Mouse (Mus musculus): ENCODE results near the gene Grik5. TPM values are rescaled to one million over a fixed set of nuclear protein-coding genes. Genes with fewer than 3 reads are reported as not detected.

Gene Grik5
- polyA plus RNA-seq, 1 experiment from 2014 or later = 7.0 TPM

GRCm38 (mm10) chr7:24978781-24979180 is 93.4 kb downstream of the Grik5 start:
- Histone ChIP-seq H3K27me3 (replicated peaks; ENCODE audit: control insufficient read depth, insufficient read depth, low read length) (no peaks in the 10 kb centered on the region), H3K4me1 (replicated peaks; ENCODE audit: control insufficient read depth, insufficient read depth, low read length) (no peaks in the 10 kb centered on the region), H3K4me3 (ENCODE audit: low read depth, low read length) (no peak overlapping the region), H3K9ac (ENCODE audit: low read length) (no peak overlapping the region), H3K36me3 (ENCODE audit: control insufficient read depth, insufficient read depth, low read length) (no peaks in the 10 kb centered on the region), H3K4me2 (ENCODE audit: low read length) (no peak overlapping the region), H3K9me3 (ENCODE audit: control insufficient read depth, low read length) (no peaks in the 10 kb centered on the region), H3K27ac (ENCODE audit: low read depth) (no peak overlapping the region)
- WGBS = 73% methylated on average over 7 of the region's 7 CpGs
- DNase-seq (ENCODE audit: low spot score) = no peak
- ATAC-seq (replicated peaks; ENCODE audit: low FRiP score, low TSS enrichment, low read depth) = no peak

- no peak overlapping the region for H3K4me3 ChIP-seq (ENCODE audit: low read depth, low read length)
- no peak overlapping the region for H3K27ac ChIP-seq (ENCODE audit: low read depth)
- ATAC-seq (replicated peaks; ENCODE audit: low FRiP score, low TSS enrichment, low read depth) (no peak), DNase-seq (ENCODE audit: low spot score) (no peak)
- no peak overlapping the region for H3K4me2 ChIP-seq (ENCODE audit: low read length)
- no peak overlapping the region for H3K9ac ChIP-seq (ENCODE audit: low read length)
- H3K9me3 ChIP-seq (ENCODE audit: control insufficient read depth, low read length) = no peaks in the 10 kb centered on the region
- H3K36me3 ChIP-seq (ENCODE audit: control insufficient read depth, insufficient read depth, low read length) = no peaks in the 10 kb centered on the region
- no peaks in the 10 kb centered on the region for H3K4me1 ChIP-seq (replicated peaks; ENCODE audit: control insufficient read depth, insufficient read depth, low read length)
- WGBS = 33% methylated on average over 9 of the region's 9 CpGs
- no peaks in the 10 kb centered on the region for H3K27me3 ChIP-seq (replicated peaks; ENCODE audit: control insufficient read depth, insufficient read depth, low read length)
These were observed 97.1 kb downstream of the Grik5 start for GRCm38 (mm10) chr7:24974893-24975595.

GRCm38 (mm10) chr7:24973902-24974301 is 98.2 kb downstream of the Grik5 start:
- Histone ChIP-seq H3K9ac (ENCODE audit: low read length) (no peak overlapping the region), H3K36me3 (ENCODE audit: control insufficient read depth, insufficient read depth, low read length) (no peaks in the 10 kb centered on the region), H3K4me3 (ENCODE audit: low read depth, low read length) (no peak overlapping the region), H3K9me3 (ENCODE audit: control insufficient read depth, low read length) (no peaks in the 10 kb centered on the region), H3K4me2 (ENCODE audit: low read length) (no peak overlapping the region), H3K27ac (ENCODE audit: low read depth) (no peak overlapping the region), H3K27me3 (replicated peaks; ENCODE audit: control insufficient read depth, insufficient read depth, low read length) (no peaks in the 10 kb centered on the region), H3K4me1 (replicated peaks; ENCODE audit: control insufficient read depth, insufficient read depth, low read length) (no peaks in the 10 kb centered on the region)
- ATAC-seq (replicated peaks; ENCODE audit: low FRiP score, low TSS enrichment, low read depth) = no peak
- 70% methylated on average over 5 of the region's 5 CpGs for WGBS
- no peak for DNase-seq (ENCODE audit: low spot score)

DNA sequence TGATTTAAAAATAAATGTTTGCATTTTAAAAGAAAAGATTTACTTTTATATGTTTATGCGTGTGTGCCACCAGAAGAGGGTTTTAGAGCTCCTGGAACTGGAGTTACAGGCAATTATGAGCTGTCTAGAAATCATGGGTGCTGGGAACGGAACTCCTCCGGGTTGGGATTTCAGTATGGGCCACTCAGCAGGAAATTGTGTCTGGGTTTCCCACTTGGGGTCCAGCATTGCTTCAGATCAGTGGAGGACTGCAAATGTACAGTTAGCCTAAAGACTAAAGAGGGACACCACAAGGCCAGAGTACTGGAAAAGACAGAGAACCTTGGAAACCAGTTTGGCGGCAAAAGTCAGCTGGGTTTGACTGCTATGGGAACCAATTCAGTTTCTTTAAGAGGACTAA is 98.9 kb downstream of the Grik5 start:
- H3K4me3 ChIP-seq (ENCODE audit: low read depth, low read length) = no peak overlapping the region
- no peak overlapping the region for H3K27ac ChIP-seq (ENCODE audit: low read depth)
- no peaks in the 10 kb centered on the region for H3K4me1 ChIP-seq (replicated peaks; ENCODE audit: control insufficient read depth, insufficient read depth, low read length)
- H3K36me3 ChIP-seq (ENCODE audit: control insufficient read depth, insufficient read depth, low read length) = no peaks in the 10 kb centered on the region
- no peak overlapping the region for H3K9ac ChIP-seq (ENCODE audit: low read length)
- H3K9me3 ChIP-seq (ENCODE audit: control insufficient read depth, low read length) = no peaks in the 10 kb centered on the region
- ATAC-seq (replicated peaks; ENCODE audit: low FRiP score, low TSS enrichment, low read depth) = no peak
- H3K27me3 ChIP-seq (replicated peaks; ENCODE audit: control insufficient read depth, insufficient read depth, low read length) = no peaks in the 10 kb centered on the region
- 84% methylated on average over 4 of the region's 4 CpGs for whole genome bisulfite sequencing
- H3K4me2 ChIP-seq (ENCODE audit: low read length) = no peak overlapping the region; the same call in 1 of the 2 replicates
- no peak for DNase-seq (ENCODE audit: low spot score)

GRCm38 (mm10) chr7:24971972-24972893 is 99.9 kb downstream of the Grik5 start, which contains the start of gene Rabac1:
Gene Rabac1 (minus strand): TSS chr7:24972754.
- no peaks in the 10 kb centered on the region for H3K9me3 ChIP-seq (ENCODE audit: control insufficient read depth, low read length)
- WGBS = under 1% methylated on average over 44 of the region's 45 CpGs
- peak within 1 kb of the TSS; percentile 57 for H3K27ac ChIP-seq (ENCODE audit: low read depth)
- no peaks in the 10 kb centered on the region for H3K36me3 ChIP-seq (ENCODE audit: control insufficient read depth, insufficient read depth, low read length)
- no peaks in the 10 kb centered on the region for H3K27me3 ChIP-seq (replicated peaks; ENCODE audit: control insufficient read depth, insufficient read depth, low read length)
- H3K4me2 ChIP-seq (ENCODE audit: low read length) = peak within 1 kb of the TSS; percentile 72
- peak within 1 kb of the TSS; percentile 89 for H3K4me3 ChIP-seq (ENCODE audit: low read depth, low read length)
- H3K4me1 ChIP-seq (replicated peaks; ENCODE audit: control insufficient read depth, insufficient read depth, low read length) = no peaks in the 10 kb centered on the region
- DNase-seq (ENCODE audit: low spot score) = peak; percentile 93
- peak; percentile 91 for ATAC-seq (replicated peaks; ENCODE audit: low FRiP score, low TSS enrichment, low read depth)
- H3K9ac ChIP-seq (ENCODE audit: low read length) = peak within 1 kb of the TSS; percentile 64

- ATAC-seq (replicated peaks; ENCODE audit: low FRiP score, low TSS enrichment, low read depth) (no peak), DNase-seq (ENCODE audit: low spot score) (peak; percentile 70)
- no peaks in the 10 kb centered on the region for H3K36me3 ChIP-seq (ENCODE audit: control insufficient read depth, insufficient read depth, low read length)
- no peak overlapping the region for H3K27ac ChIP-seq (ENCODE audit: low read depth)
- H3K9me3 ChIP-seq (ENCODE audit: control insufficient read depth, low read length) = no peaks in the 10 kb centered on the region
- no peaks in the 10 kb centered on the region for H3K4me1 ChIP-seq (replicated peaks; ENCODE audit: control insufficient read depth, insufficient read depth, low read length)
- H3K4me2 ChIP-seq (ENCODE audit: low read length) = peak overlapping the region; percentile 72
- WGBS = 9% methylated on average over 19 of the region's 19 CpGs
- H3K4me3 ChIP-seq (ENCODE audit: low read depth, low read length) = peak overlapping the region; percentile 89
- H3K27me3 ChIP-seq (replicated peaks; ENCODE audit: control insufficient read depth, insufficient read depth, low read length) = no peaks in the 10 kb centered on the region
- peak overlapping the region; percentile 64; the same call in 1 of the 2 replicates for H3K9ac ChIP-seq (ENCODE audit: low read length)
These were observed 100.7 kb downstream of the Grik5 start for GRCm38 (mm10) chr7:24971261-24971971.

DNA sequence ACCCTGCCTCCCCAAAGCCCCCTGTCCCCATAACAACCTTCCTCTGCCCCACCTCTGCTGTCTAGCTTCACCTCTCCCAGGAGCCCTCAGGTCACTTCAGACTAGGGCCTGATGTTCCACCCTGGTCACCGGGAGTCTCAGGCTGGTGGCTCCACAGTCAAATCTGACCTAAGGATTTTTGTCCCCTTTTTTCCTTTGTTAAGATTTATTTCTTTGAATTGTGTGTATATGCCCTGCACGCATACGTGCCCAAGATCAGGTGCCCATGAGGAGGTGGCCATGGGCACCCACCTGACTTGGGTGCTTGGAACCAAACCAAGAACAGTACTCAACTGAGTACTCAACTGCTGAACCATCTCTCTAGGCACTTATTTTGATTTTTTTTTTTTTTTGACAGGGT is 101.8 kb downstream of the Grik5 start:
- no peak overlapping the region for H3K9ac ChIP-seq (ENCODE audit: low read length)
- no peak overlapping the region for H3K27ac ChIP-seq (ENCODE audit: low read depth)
- no peak overlapping the region for H3K4me3 ChIP-seq (ENCODE audit: low read depth, low read length)
- ATAC-seq (replicated peaks; ENCODE audit: low FRiP score, low TSS enrichment, low read depth) (no peak), DNase-seq (ENCODE audit: low spot score) (no peak)
- H3K9me3 ChIP-seq (ENCODE audit: control insufficient read depth, low read length) = no peaks in the 10 kb centered on the region
- H3K36me3 ChIP-seq (ENCODE audit: control insufficient read depth, insufficient read depth, low read length) = no peaks in the 10 kb centered on the region
- no peak overlapping the region for H3K4me2 ChIP-seq (ENCODE audit: low read length)
- no peaks in the 10 kb centered on the region for H3K4me1 ChIP-seq (replicated peaks; ENCODE audit: control insufficient read depth, insufficient read depth, low read length)
- no peaks in the 10 kb centered on the region for H3K27me3 ChIP-seq (replicated peaks; ENCODE audit: control insufficient read depth, insufficient read depth, low read length)
- WGBS = 99% methylated on average over 3 of the region's 3 CpGs

GRCm38 (mm10) chr7:24969805-24970204 is 102.3 kb downstream of the Grik5 start:
- Histone ChIP-seq H3K9me3 (ENCODE audit: control insufficient read depth, low read length) (no peaks in the 10 kb centered on the region), H3K27ac (ENCODE audit: low read depth) (no peak overlapping the region), H3K36me3 (ENCODE audit: control insufficient read depth, insufficient read depth, low read length) (no peaks in the 10 kb centered on the region), H3K4me1 (replicated peaks; ENCODE audit: control insufficient read depth, insufficient read depth, low read length) (no peaks in the 10 kb centered on the region), H3K4me3 (ENCODE audit: low read depth, low read length) (no peak overlapping the region), H3K4me2 (ENCODE audit: low read length) (no peak overlapping the region), H3K9ac (ENCODE audit: low read length) (no peak overlapping the region), H3K27me3 (replicated peaks; ENCODE audit: control insufficient read depth, insufficient read depth, low read length) (no peaks in the 10 kb centered on the region)
- no peak for DNase-seq (ENCODE audit: low spot score)
- 81% methylated on average over 12 of the region's 12 CpGs for WGBS
- ATAC-seq (replicated peaks; ENCODE audit: low FRiP score, low TSS enrichment, low read depth) = no peak
